Mouse (Mus musculus) heart, adult 8-10 months (tissue): ENCODE measurements around the gene Olfr981. TPM values are rescaled to one million over a fixed set of nuclear protein-coding genes. Genes with fewer than 3 reads are reported as not detected.
"Not testable (repeated sequence)": the region's sequence is repeated elsewhere in the genome, so short reads cannot be mapped to it uniquely, and the experiment has no call there.

Experiments used
- DNase-seq: peaks from one replicate; pipeline ENCODE4 v3.0.0; 2022; ENCODE audit warnings: low spot score
- total RNA-seq, 4 experiments: library from RNA; stranded (reverse); gene quantifications; 2 replicates each; pipeline ENCODE4 v1.2.4; 2022

The Olfr981 gene
- total RNA-seq, result not detected

DNA sequence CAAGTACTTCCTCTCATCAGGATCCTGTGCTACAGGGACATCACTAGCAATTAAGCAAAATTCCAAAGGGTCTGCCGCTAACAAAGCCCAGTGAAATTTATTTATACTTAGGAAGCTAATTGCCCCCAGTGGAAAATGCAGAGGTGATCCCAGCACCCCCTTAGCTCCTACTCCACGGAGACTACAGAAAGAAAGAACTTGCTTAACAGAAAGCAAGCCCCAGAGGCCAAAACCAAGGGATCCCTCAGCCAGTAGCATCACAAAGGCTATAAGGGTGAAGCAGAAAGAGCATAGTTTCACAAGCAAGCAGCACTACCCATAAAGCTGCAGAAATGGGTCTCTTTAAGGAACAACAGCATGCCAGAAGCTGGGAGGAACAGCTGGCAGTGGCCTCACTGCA lies at the start of gene Olfr981:
TSS of gene Olfr981 (plus strand) at position 301 of the 400 bp plus-strand sequence.
- no peak for DNase-seq

DNA sequence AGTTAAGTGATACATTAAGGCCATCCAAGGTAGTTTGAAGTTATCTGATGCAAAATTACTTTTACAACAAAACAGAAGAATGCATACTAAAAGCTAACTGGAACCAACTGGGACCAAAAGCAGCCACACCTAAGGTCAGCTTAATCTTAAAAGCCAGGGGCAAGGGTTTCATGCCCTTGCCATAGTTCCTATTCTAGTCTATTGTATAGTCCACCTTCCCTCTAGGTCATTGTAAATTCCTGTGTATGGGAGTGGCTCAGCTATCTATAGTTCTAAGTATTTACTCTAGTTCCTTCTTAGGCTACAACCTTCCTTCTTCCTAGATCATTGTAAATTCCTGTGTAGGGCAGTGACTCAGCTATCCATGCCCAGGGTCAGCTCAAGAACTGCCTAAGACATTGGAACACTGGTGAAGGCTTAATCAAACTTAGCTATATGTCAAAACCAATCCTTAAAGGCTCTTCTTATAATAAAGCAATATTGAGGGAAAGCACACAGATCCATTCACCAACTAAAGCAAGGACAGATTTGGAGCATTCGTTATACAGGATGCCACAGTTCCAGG lies 44.6 kb upstream of the Olfr981 start:
- DNase-seq, result not testable (repeated sequence)

DNA sequence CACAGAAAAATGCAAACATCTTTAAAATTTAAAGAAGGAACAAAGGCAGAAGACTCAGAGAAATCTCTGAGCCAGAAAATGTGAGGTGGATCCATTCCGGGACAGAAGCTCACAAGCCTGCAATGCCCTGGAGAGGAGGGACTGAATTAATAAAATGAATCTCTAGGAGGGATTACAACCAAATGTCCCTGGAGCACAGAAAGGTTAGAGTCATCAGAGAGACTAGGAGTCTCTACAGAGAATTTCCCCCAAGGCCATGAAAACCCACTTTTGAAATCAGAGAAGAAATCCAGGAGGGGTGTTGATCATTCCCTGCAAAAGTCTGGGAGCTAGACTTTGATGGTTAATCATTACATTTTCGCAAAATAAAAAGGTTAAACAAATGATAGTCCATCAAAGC lies 29.5 kb upstream of the Olfr981 start, which contains the start of gene Olfr978:
TSS of gene Olfr978 (plus strand) at position 301 of the 400 bp plus-strand sequence.
- DNase-seq, result no peak

DNA sequence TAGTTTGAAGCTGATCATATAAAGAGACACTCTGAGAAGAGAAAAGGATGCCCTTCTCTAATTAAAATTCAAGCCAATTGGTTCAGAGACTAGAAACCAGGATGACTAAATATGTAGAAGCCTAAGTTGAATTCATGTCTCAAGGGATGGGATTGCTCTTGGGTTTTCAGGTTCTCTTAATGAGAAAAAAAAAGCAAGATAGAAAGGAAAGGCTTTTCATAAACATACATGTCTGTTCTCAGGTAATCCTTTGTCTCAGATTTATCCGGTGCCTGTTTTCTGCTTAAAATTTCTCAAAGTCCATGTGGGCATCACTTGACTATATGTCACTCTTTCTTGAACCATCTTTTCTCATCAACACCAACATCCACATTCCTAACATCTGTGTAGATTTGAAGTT lies 17.9 kb upstream of the Olfr981 start, which contains the start of gene Olfr979:
TSS of gene Olfr979 (minus strand) at position 101 of the 400 bp plus-strand sequence.
- DNase-seq, result no peak

DNA sequence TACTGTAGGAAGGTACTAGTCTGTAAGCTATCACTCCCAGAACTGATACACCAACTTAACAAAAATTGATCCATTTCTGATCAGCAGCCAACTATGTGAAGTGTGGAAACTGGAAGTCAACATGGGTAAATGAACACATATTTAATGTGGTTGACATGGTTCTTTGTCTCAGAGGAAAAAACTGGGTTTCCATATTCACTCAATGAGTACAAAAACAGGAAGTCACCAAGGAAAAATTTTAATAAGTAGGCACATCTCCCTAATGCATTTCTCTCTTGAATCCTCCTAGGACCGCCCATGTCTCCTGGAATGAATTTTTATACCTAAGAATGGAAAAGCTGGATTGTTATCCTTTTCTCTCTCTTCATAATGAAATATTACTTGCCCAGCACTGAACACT lies 11.8 kb upstream of the Olfr981 start, which contains the start of gene Olfr980:
TSS of gene Olfr980 (minus strand) at position 101 of the 400 bp plus-strand sequence.
- DNase-seq, result no peak

DNA sequence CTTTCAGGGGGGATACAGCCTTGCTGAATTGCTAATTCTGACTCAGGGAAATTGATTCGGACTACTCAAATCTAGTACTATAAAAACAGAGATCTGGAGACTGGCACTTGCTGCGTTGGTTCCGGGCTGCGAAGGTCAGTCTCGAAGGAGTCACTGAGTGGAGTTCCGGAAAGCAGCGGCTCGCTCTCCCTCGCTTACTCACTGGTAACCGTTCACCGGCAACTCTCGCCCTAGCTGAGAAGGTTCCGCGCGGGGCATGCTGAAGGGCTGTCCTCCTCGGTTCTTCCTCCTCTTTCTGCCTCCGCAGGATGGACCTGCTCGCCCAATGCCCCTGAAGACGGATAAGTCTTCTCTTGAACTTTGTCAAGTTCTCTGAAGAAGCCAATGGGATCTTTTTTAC lies 28.9 kb downstream of the Olfr981 start:
- no peak for DNase-seq

DNA sequence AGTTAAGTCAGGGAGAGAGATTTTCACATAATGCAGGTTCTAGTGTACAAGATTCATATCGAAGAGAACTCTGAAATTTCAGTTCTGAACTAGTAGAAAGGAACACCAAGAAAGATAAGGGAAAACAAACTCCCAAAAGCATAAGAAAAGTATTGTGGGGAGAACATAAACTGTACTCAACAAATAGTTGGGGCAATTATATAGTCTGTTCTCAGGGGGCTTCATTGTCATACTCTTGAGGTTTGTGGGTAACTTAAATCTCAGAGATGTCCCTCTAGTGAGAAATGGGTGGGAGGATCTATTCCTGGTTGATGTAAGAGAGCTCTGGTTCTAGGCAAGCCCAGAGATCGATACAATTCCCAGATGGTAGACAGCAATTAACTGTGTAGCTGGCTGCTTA lies 52.3 kb downstream of the Olfr981 start, which contains the start of gene Olfr982:
TSS of gene Olfr982 (plus strand) at position 301 of the 400 bp plus-strand sequence.
- no peak for DNase-seq

Other genes with a start within 250 kb of the Olfr981 start
- not detected for gene Olfr968, start 238.2 kb upstream of the Olfr981 start, total RNA-seq
- not detected for gene Olfr969, start 230.5 kb upstream of the Olfr981 start, total RNA-seq
- not detected for gene Olfr970, start 212.6 kb upstream of the Olfr981 start, total RNA-seq
- not detected for gene Olfr971, start 184.6 kb upstream of the Olfr981 start, total RNA-seq
- gene Olfr972, start 155.0 kb upstream of the Olfr981 start, total RNA-seq, result not detected
- gene Olfr229, start 114.1 kb upstream of the Olfr981 start, total RNA-seq, result not detected
- not detected for gene Olfr974, start 84.0 kb upstream of the Olfr981 start, total RNA-seq
- gene Olfr975, start 69.4 kb upstream of the Olfr981 start, total RNA-seq, result not detected
- gene Olfr976, start 60.3 kb upstream of the Olfr981 start, total RNA-seq, result not detected
- not detected for gene Olfr978, start 29.4 kb upstream of the Olfr981 start, total RNA-seq
- gene Olfr979, start 18.0 kb upstream of the Olfr981 start, total RNA-seq, result not detected
- not detected for gene Olfr980, start 11.9 kb upstream of the Olfr981 start, total RNA-seq
- gene Olfr982, start 52.4 kb downstream of the Olfr981 start, total RNA-seq, result not detected
- not detected for gene Olfr983, start 72.1 kb downstream of the Olfr981 start, total RNA-seq
- gene Olfr984, start 92.7 kb downstream of the Olfr981 start, total RNA-seq, result not detected
- gene Olfr985, start 108.7 kb downstream of the Olfr981 start, total RNA-seq, result not detected
- not detected for gene Tmem225, start 126.7 kb downstream of the Olfr981 start, total RNA-seq
- gene Olfr986, start 159.5 kb downstream of the Olfr981 start, total RNA-seq, result not detected
- gene Zfp202, start 170.9 kb downstream of the Olfr981 start, total RNA-seq, result 1 to 10 TPM; 2.4 to 3.1 (median 2.6) TPM
- 1 to 10 TPM in 1 of 4 experiments, under 1 TPM in 3; 0.57 to 1.4 (median 0.74) TPM for gene Scn3b, start 247.8 kb downstream of the Olfr981 start, total RNA-seq